Mouse (Mus musculus) bone marrow, adult 2 months (tissue): Measurements from ENCODE around the gene Anxa11.
"Not testable (repeated sequence)": the region's sequence is repeated elsewhere in the genome, so short reads cannot be mapped to it uniquely, and the experiment has no call there.

Experiments
- CTCF ChIP-seq: fragments of 200-500 bp; IDR thresholded peaks from 2 replicates; pipeline ENCODE4 v1.5.1; 2011; ENCODE audit warnings: low read length, control low read depth; ENCODE audit not compliant: control insufficient read depth, insufficient read depth
- POLR2A ChIP-seq: fragments of 200-500 bp; IDR thresholded peaks from 2 replicates; pipeline ENCODE4 v1.6.1; 2011; ENCODE audit warnings: low read depth, mild to moderate bottlenecking, control low read depth, low read length, borderline replicate concordance; ENCODE audit not compliant: control insufficient read depth

DNA sequence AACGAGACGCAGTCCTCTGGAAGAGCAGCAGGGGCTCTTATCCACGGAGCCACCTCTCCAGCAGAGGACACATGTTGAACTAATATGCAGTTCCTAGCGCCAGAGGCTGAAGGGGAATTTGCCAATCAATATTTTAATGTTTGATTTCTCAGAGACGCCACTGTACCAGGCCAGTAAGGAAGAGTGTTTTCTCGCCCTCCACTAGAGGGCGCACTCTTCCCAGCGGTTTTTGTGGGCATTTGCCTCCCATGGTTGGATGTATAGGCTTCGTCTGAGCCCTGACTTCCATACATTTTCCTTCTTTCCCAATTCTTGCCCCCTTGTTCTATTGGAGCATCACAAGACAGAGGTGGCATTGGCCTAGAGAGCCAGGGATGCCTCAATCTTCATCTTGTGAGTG lies 65.3 kb downstream of the Anxa11 start:
- not testable (repeated sequence) for TF ChIP-seq CTCF, POLR2A
